Mouse (Mus musculus) MEL (cell line): Measurements from ENCODE around the gene Dock9. TPM values are rescaled to one million over a fixed set of nuclear protein-coding genes. Genes with fewer than 3 reads are reported as not detected.

Experiments used
- DNase-seq: peaks from one replicate; pipeline ENCODE4 v3.0.0; 2011; ENCODE audit warnings: low read depth, low spot score
- H3K27ac ChIP-seq: 2 replicates; pipeline ENCODE4 v1.5.1; 2012; ENCODE audit warnings: low read depth, mild to moderate bottlenecking, control low read depth, low read length, moderate library complexity; ENCODE audit not compliant: control insufficient read depth
- H3K27me3 ChIP-seq, 2 experiments: fragments of 150-350 bp in 1 of 2; sonication (generic) in 1 of 2; 2 replicates each; pipeline ENCODE4 v1.6.1; 2012; ENCODE audit warnings: low read length in 2 of 2, mild to moderate bottlenecking in 2 of 2, improper control_type of control experiment in 1 of 2, moderate library complexity in 1 of 2; ENCODE audit not compliant: insufficient read depth in 2 of 2, control insufficient read depth in 1 of 2
- H3K36me3 ChIP-seq, 2 experiments: 2 replicates each; pipeline ENCODE4 v1.6.1; 2012 to 2014; ENCODE audit warnings: low read length in 2 of 2, improper control_type of control experiment in 1 of 2, inconsistent platforms in 1 of 2, mild to moderate bottlenecking in 1 of 2; ENCODE audit not compliant: insufficient read depth in 2 of 2, control insufficient read depth in 1 of 2
- H3K4me1 ChIP-seq, 2 experiments: fragments of 150-350 bp in 1 of 2; sonication (generic) in 1 of 2; 2 replicates each; pipeline ENCODE4 v1.6.1; 2012; ENCODE audit warnings: low read length in 2 of 2, improper control_type of control experiment in 1 of 2, mild to moderate bottlenecking in 1 of 2; ENCODE audit not compliant: insufficient read depth in 2 of 2, control insufficient read depth in 1 of 2
- H3K4me3 ChIP-seq, 2 experiments: fragments of 150-350 bp in 1 of 2; sonication (generic) in 1 of 2; 2 replicates each; pipeline ENCODE4 v1.5.1; 2012; ENCODE audit warnings: low read depth in 2 of 2, low read length in 2 of 2, mild to moderate bottlenecking in 2 of 2, moderate library complexity in 2 of 2, control low read depth in 1 of 2, improper control_type of control experiment in 1 of 2; ENCODE audit not compliant: control insufficient read depth in 1 of 2, insufficient read depth in 1 of 2
- H3K79me2 ChIP-seq: 2 replicates; pipeline ENCODE4 v1.6.1; 2012; ENCODE audit warnings: mild to moderate bottlenecking, low read length, moderate library complexity; ENCODE audit not compliant: control insufficient read depth, poor library complexity, insufficient read depth
- H3K9ac ChIP-seq: 2 replicates; pipeline ENCODE4 v1.6.1; 2012; ENCODE audit warnings: low read depth, mild to moderate bottlenecking, control low read depth, low read length, moderate library complexity; ENCODE audit not compliant: control insufficient read depth, poor library complexity, severe bottlenecking
- H3K9me3 ChIP-seq: fragments of 150-350 bp; sonication (generic); replicated peaks from 2 replicates; pipeline ENCODE4 v1.6.1; 2012; ENCODE audit warnings: mild to moderate bottlenecking, low read length, improper control_type of control experiment, moderate library complexity; ENCODE audit not compliant: insufficient read depth
- BHLHE40 ChIP-seq: IDR thresholded peaks from 2 replicates; pipeline ENCODE4 v1.6.1; 2012; ENCODE audit warnings: low read depth, mild to moderate bottlenecking, inconsistent platforms, low read length, improper control_type of control experiment, borderline replicate concordance
- CHD1 ChIP-seq: IDR thresholded peaks from 2 replicates; pipeline ENCODE4 v1.6.1; 2012; ENCODE audit warnings: low read depth, mild to moderate bottlenecking, inconsistent platforms, low read length, improper control_type of control experiment
- E2F4 ChIP-seq: IDR thresholded peaks from 2 replicates; pipeline ENCODE4 v1.6.1; 2011; ENCODE audit warnings: low read depth, low read length, improper control_type of control experiment, borderline replicate concordance
- ELF1 ChIP-seq: IDR thresholded peaks from 2 replicates; pipeline ENCODE4 v1.6.1; 2014; ENCODE audit warnings: low read depth, mild to moderate bottlenecking, inconsistent platforms, low read length, improper control_type of control experiment, moderate library complexity
- EP300 ChIP-seq, 2 experiments: IDR thresholded peaks; 2 replicates each; pipeline ENCODE4 v1.6.1; 2011; ENCODE audit warnings: improper control_type of control experiment in 2 of 2, low read length in 2 of 2, low read depth in 1 of 2, mild to moderate bottlenecking in 1 of 2
- ETS1 ChIP-seq: IDR thresholded peaks from 2 replicates; pipeline ENCODE4 v1.6.1; 2012; ENCODE audit warnings: low read depth, mild to moderate bottlenecking, inconsistent platforms, low read length, improper control_type of control experiment, moderate library complexity
- GATA1 ChIP-seq: IDR thresholded peaks from 2 replicates; pipeline ENCODE4 v1.6.1; 2011; ENCODE audit warnings: low read depth, low read length, improper control_type of control experiment
- HCFC1 ChIP-seq: IDR thresholded peaks from 2 replicates; pipeline ENCODE4 v1.6.1; 2012; ENCODE audit warnings: low read depth, mild to moderate bottlenecking, inconsistent platforms, low read length, improper control_type of control experiment, moderate library complexity
- JUND ChIP-seq: IDR thresholded peaks from 2 replicates; pipeline ENCODE4 v1.6.1; 2011; ENCODE audit warnings: low read depth, mild to moderate bottlenecking, improper control_type of control experiment, low read length
- KAT2A ChIP-seq: conservative IDR thresholded peaks from 2 replicates; pipeline ENCODE4 v1.6.1; 2012; ENCODE audit warnings: low read depth, low read length, improper control_type of control experiment, inconsistent platforms
- MAFK ChIP-seq: IDR thresholded peaks from 2 replicates; pipeline ENCODE4 v1.6.1; 2011; ENCODE audit warnings: low read depth, mild to moderate bottlenecking, low read length, improper control_type of control experiment, borderline replicate concordance
- MAX ChIP-seq: IDR thresholded peaks from 2 replicates; pipeline ENCODE4 v1.6.1; 2011; ENCODE audit warnings: low read length, improper control_type of control experiment
- MAZ ChIP-seq: IDR thresholded peaks from 2 replicates; pipeline ENCODE4 v1.6.1; 2012; ENCODE audit warnings: low read depth, mild to moderate bottlenecking, inconsistent platforms, low read length, improper control_type of control experiment
- MEF2A ChIP-seq: IDR thresholded peaks from 2 replicates; pipeline ENCODE4 v1.6.1; 2014; ENCODE audit warnings: low read depth, mild to moderate bottlenecking, inconsistent platforms, low read length, improper control_type of control experiment; ENCODE audit not compliant: poor library complexity, insufficient replicate concordance, severe bottlenecking; ENCODE audit errors: extremely low read depth
- MXI1 ChIP-seq: IDR thresholded peaks from 2 replicates; pipeline ENCODE4 v1.6.1; 2011; ENCODE audit warnings: mild to moderate bottlenecking, low read depth, low read length, improper control_type of control experiment
- MYB ChIP-seq: IDR thresholded peaks from 2 replicates; pipeline ENCODE4 v1.6.1; 2011; ENCODE audit warnings: mild to moderate bottlenecking, low read depth, low read length, improper control_type of control experiment
- MYC ChIP-seq: IDR thresholded peaks from 2 replicates; pipeline ENCODE4 v1.6.1; 2011; ENCODE audit warnings: low read depth, mild to moderate bottlenecking, low read length, improper control_type of control experiment, moderate library complexity
- NRF1 ChIP-seq: IDR thresholded peaks from 2 replicates; pipeline ENCODE4 v1.6.1; 2014; ENCODE audit warnings: low read depth, mild to moderate bottlenecking, inconsistent platforms, low read length, improper control_type of control experiment, moderate library complexity; ENCODE audit not compliant: poor library complexity, insufficient read depth, severe bottlenecking
- POLR2AphosphoS2 ChIP-seq: IDR thresholded peaks from 2 replicates; pipeline ENCODE4 v1.6.1; 2011; ENCODE audit warnings: low read length, improper control_type of control experiment
- POLR2AphosphoS5 ChIP-seq: IDR thresholded peaks from 2 replicates; pipeline ENCODE4 v1.6.1; 2012; ENCODE audit warnings: low read depth, borderline replicate concordance, mild to moderate bottlenecking, inconsistent platforms, low read length, moderate library complexity, mixed read lengths
- RAD21 ChIP-seq: IDR thresholded peaks from 2 replicates; pipeline ENCODE4 v1.6.1; 2011; ENCODE audit warnings: mild to moderate bottlenecking, low read depth, low read length, improper control_type of control experiment
- TAL1 ChIP-seq: IDR thresholded peaks from 2 replicates; pipeline ENCODE4 v1.6.1; 2012; ENCODE audit warnings: mild to moderate bottlenecking, inconsistent platforms, low read length, moderate library complexity, mixed read lengths
- TBP ChIP-seq: IDR thresholded peaks from 2 replicates; pipeline ENCODE4 v1.8.0; 2011; ENCODE audit warnings: low read depth, low read length, improper control_type of control experiment
- USF1 ChIP-seq: IDR thresholded peaks from 2 replicates; pipeline ENCODE4 v1.6.1; 2014; ENCODE audit warnings: low read depth, mild to moderate bottlenecking, inconsistent platforms, low read length, improper control_type of control experiment, moderate library complexity
- USF2 ChIP-seq, 2 experiments: IDR thresholded peaks; 2 replicates each; pipeline ENCODE4 v1.6.1; 2011 to 2012; ENCODE audit warnings: improper control_type of control experiment in 2 of 2, low read length in 2 of 2, borderline replicate concordance in 1 of 2, inconsistent platforms in 1 of 2, low read depth in 1 of 2, mild to moderate bottlenecking in 1 of 2; ENCODE audit not compliant: insufficient read depth in 1 of 2
- ZC3H11A ChIP-seq: IDR thresholded peaks from 2 replicates; pipeline ENCODE4 v1.6.1; 2012; ENCODE audit warnings: low read depth, mild to moderate bottlenecking, inconsistent platforms, low read length, improper control_type of control experiment
- ZKSCAN1 ChIP-seq: IDR thresholded peaks from 2 replicates; pipeline ENCODE4 v1.6.1; 2012; ENCODE audit warnings: low read depth, mild to moderate bottlenecking, inconsistent platforms, low read length, improper control_type of control experiment, moderate library complexity
- ZMIZ1 ChIP-seq: IDR thresholded peaks from 2 replicates; pipeline ENCODE4 v1.6.1; 2012; ENCODE audit warnings: low read depth, mild to moderate bottlenecking, inconsistent platforms, low read length, improper control_type of control experiment, moderate library complexity
- ZNF384 ChIP-seq: IDR thresholded peaks from 2 replicates; pipeline ENCODE4 v1.6.1; 2012; ENCODE audit warnings: low read depth, mild to moderate bottlenecking, inconsistent platforms, low read length, improper control_type of control experiment
- polyA plus RNA-seq, 2 experiments: library from polyadenylated mRNA; stranded (reverse) in 1 of 2; unstranded in 1 of 2; fragments of >175 nt in 1 of 2; fragments of >200 nt in 1 of 2; gene quantifications; 2 replicates each; pipeline versions ENCODE4 v1.2.1 to v1.2.4; 2012; ENCODE audit warnings: low replicate concordance in 2 of 2, low read depth in 1 of 2; ENCODE audit not compliant: insufficient read length in 2 of 2, insufficient read depth in 1 of 2, missing spikeins in 1 of 2
- total RNA-seq: library from RNA; depleted of rRNA; stranded (reverse); fragments of 300-350 nt; gene quantifications from 2 replicates; pipeline ENCODE4 v1.2.3, GENCODE M21; 2012

The Dock9 gene
- total and polyA plus RNA-seq, 3 experiments, result 6.3 to 9.4 TPM; not detected in 1

DNA sequence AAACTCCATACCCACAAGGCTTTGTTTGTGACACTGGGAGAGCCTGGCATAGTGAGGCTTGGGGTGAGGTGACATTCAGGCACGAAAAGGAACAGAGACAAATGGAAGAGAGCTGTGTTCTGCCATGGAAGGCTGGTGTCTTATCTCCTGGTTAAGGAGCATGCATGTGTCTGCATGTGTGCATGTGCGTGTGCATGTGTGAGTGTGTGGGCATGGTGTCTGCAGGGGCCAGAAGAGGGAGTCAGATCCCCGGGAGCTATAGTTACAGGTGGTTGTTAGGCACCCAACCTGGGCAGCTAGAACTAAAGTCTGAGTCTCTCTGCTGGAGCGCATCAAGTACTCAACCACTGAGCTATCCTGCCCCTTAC lies 83.8 kb downstream of the Dock9 start:
- TF ChIP-seq ZC3H11A (no peak), E2F4 (no peak), USF2 (IDR thresholded peaks at IDR 0.05; ENCODE audit: borderline replicate concordance in 1 of 2, insufficient read depth in 1 of 2, low read depth in 1 of 2, low read length in 2 of 2) (no peak), KAT2A (no peak), ZMIZ1 (no peak), USF1 (no peak), TAL1 (no peak), POLR2AphosphoS5 (no peak), GATA1 (no peak), CHD1 (no peak), MXI1 (no peak), HCFC1 (no peak), MAZ (no peak), POLR2AphosphoS2 (no peak), MYB (no peak), EP300 (IDR thresholded peaks at IDR 0.05; ENCODE audit: low read depth in 1 of 2, low read length in 2 of 2) (no peak), MYC (no peak), ZKSCAN1 (no peak), TBP (no peak), MAX (no peak)
- Histone ChIP-seq H3K4me3 (no peak overlapping the region), H3K27me3 (no peaks in the 10 kb centered on the region), H3K4me1 (peaks cover 0 to 9% of the 10 kb centered on the region in 2 experiments; a peak in 3 of 4 replicates), H3K9ac (no peak overlapping the region), H3K79me2 (no peaks in the 10 kb centered on the region), H3K36me3 (peaks cover 0 to 6% of the 10 kb centered on the region in 2 experiments; a peak in 2 of 4 replicates), H3K9me3 (no peaks in the 10 kb centered on the region), H3K27ac (no peak overlapping the region)
- no peak for DNase-seq

DNA sequence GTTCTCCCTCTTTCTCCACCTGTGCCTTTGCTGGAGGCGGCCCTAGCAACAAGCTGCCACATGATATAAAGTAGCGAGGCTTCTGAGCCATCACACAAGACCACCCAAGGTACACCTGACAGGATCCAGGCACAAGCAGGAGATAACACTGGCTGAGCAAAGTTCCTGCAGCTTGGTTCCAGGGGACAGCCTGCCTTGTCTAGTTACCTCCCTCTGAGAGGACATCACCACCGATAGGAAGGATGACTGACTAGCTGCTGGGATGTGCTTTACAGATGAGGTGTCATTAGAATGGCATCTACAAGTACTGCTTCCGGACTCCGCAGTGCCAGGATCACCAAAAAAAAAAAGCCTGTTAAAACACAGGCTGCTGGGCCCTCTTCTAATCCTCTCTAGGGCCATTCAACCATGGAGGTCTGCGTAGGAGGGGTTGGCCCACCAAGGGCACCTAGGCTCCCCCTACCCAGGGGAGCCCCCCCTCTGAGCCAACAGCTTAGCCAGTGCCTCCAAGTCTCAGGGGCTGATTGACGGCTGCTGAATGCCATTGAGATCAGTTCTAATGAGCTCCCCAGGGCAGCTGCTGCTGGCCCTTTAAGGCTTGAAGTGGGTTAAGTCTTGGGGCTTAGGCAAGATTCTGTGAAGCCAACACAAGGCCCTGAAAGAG lies 84.3 kb downstream of the Dock9 start:
- Histone ChIP-seq H3K36me3 (peaks cover 0 to 6% of the 10 kb centered on the region in 2 experiments; a peak in 2 of 4 replicates), H3K4me3 (no peak overlapping the region), H3K9ac (no peak overlapping the region), H3K27ac (no peak overlapping the region), H3K27me3 (no peaks in the 10 kb centered on the region), H3K9me3 (no peaks in the 10 kb centered on the region), H3K4me1 (peaks cover 0 to 9% of the 10 kb centered on the region in 2 experiments; a peak in 3 of 4 replicates), H3K79me2 (no peaks in the 10 kb centered on the region)
- TF ChIP-seq BHLHE40 (no peak), MAZ (no peak), EP300 (IDR thresholded peaks at IDR 0.05; ENCODE audit: low read depth in 1 of 2, low read length in 2 of 2) (no peak), POLR2AphosphoS2 (no peak), ZKSCAN1 (no peak), ZNF384 (no peak), MEF2A (no peak), TBP (no peak), NRF1 (no peak), ELF1 (no peak), MXI1 (no peak), MYC (no peak), RAD21 (no peak), MAX (no peak), MAFK (no peak), TAL1 (no peak), ETS1 (no peak), KAT2A (no peak), JUND (no peak)
- DNase-seq, result no peak
